Mouse (Mus musculus): ENCODE measurements around the gene Egr2.

Gene Egr2

GRCm38 (mm10) chr10:67535256-67535655, at the start of gene Egr2:
TSS of gene Egr2 (plus strand) at chr10:67535475.
- DNase-seq, result peak; percentile 48

GRCm38 (mm10) chr10:67487496-67487895, 47.8 kb upstream of the Egr2 start:
- no peak for DNase-seq

GRCm38 (mm10) chr10:67489836-67490235, 45.4 kb upstream of the Egr2 start:
- DNase-seq, result no peak

GRCm38 (mm10) chr10:67490632-67491031, 44.6 kb upstream of the Egr2 start:
- DNase-seq, result no peak

GRCm38 (mm10) chr10:67492161-67492571, 43.1 kb upstream of the Egr2 start:
- DNase-seq, result no peak

GRCm38 (mm10) chr10:67493556-67493955, 41.7 kb upstream of the Egr2 start:
- no peak for DNase-seq

- no peak for DNase-seq
Measured at GRCm38 (mm10) chr10:67497144-67497892, 38.0 kb upstream of the Egr2 start.

- no peak for DNase-seq
Measured at GRCm38 (mm10) chr10:67497951-67498350, 37.3 kb upstream of the Egr2 start.

- DNase-seq, result no peak
Measured at GRCm38 (mm10) chr10:67503320-67503995, 31.8 kb upstream of the Egr2 start.

- no peak for DNase-seq
Measured at GRCm38 (mm10) chr10:67504046-67504445, 31.2 kb upstream of the Egr2 start.

GRCm38 (mm10) chr10:67505248-67505647, 30.0 kb upstream of the Egr2 start:
- DNase-seq, result no peak

GRCm38 (mm10) chr10:67512211-67512610, 23.1 kb upstream of the Egr2 start:
- no peak for DNase-seq

- DNase-seq, result no peak
Measured at GRCm38 (mm10) chr10:67512871-67513270, 22.4 kb upstream of the Egr2 start.

- no peak for DNase-seq
Measured at GRCm38 (mm10) chr10:67518733-67519132, 16.5 kb upstream of the Egr2 start.

- no peak for DNase-seq
Measured at GRCm38 (mm10) chr10:67524130-67524529, 11.1 kb upstream of the Egr2 start.

- no peak for DNase-seq
Measured at GRCm38 (mm10) chr10:67524694-67525093, 10.6 kb upstream of the Egr2 start.

GRCm38 (mm10) chr10:67526435-67526834, 8.8 kb upstream of the Egr2 start:
- no peak for DNase-seq

GRCm38 (mm10) chr10:67529769-67530168, 5.5 kb upstream of the Egr2 start:
- no peak for DNase-seq

GRCm38 (mm10) chr10:67535972-67536371, 697 bp downstream of the Egr2 start:
- DNase-seq, result peak; percentile 91

GRCm38 (mm10) chr10:67536621-67537141, 1.4 kb downstream of the Egr2 start:
- peak; percentile 47 for DNase-seq

GRCm38 (mm10) chr10:67537151-67537994, 2.1 kb downstream of the Egr2 start:
- peak; percentile 94 for DNase-seq

GRCm38 (mm10) chr10:67538106-67538505, 2.8 kb downstream of the Egr2 start:
- no peak for DNase-seq

All from embryo, embryonic 11 days (tissue).